Mouse (Mus musculus) forebrain, embryonic 11.5 days (tissue): ENCODE results near the gene Vtn. TPM values are rescaled to one million over a fixed set of nuclear protein-coding genes. Genes with fewer than 3 reads are reported as not detected.

ENCODE experiments used
- ATAC-seq: fragments of 200-750 bp; cut with Nextera tagmentation; replicated peaks from 2 replicates; pipeline ENCODE4 v1.8.0; 2017; ENCODE audit warnings: moderate TSS enrichment; ENCODE audit not compliant: low FRiP score
- DNase-seq: peaks from one replicate; pipeline ENCODE4 v3.0.0-alpha.2; 2017; ENCODE audit warnings: low spot score
- H3K27ac ChIP-seq: fragments of 300-500 bp; sonication (generic); 2 replicates; pipeline ENCODE4 v1.5.1; 2014; ENCODE audit warnings: low read depth, low read length
- H3K27me3 ChIP-seq: fragments of 300-500 bp; sonication (generic); 2 replicates; pipeline ENCODE4 v1.6.1; 2014; ENCODE audit warnings: mild to moderate bottlenecking, low read length, mixed read lengths; ENCODE audit not compliant: control insufficient read depth, insufficient read depth
- H3K36me3 ChIP-seq: fragments of 300-500 bp; sonication (generic); 2 replicates; pipeline ENCODE4 v1.6.1; 2014; ENCODE audit warnings: mild to moderate bottlenecking, low read length, moderate library complexity, mixed read lengths; ENCODE audit not compliant: control insufficient read depth, insufficient read depth
- H3K4me1 ChIP-seq: fragments of 300-500 bp; sonication (generic); replicated peaks from 2 replicates; pipeline ENCODE4 v1.6.1; 2014; ENCODE audit warnings: low read length, mixed read lengths; ENCODE audit not compliant: control insufficient read depth, insufficient read depth
- H3K4me2 ChIP-seq: fragments of 300-500 bp; sonication (generic); 2 replicates; pipeline ENCODE4 v1.6.1; 2014; ENCODE audit warnings: low read depth, mild to moderate bottlenecking, low read length, moderate library complexity, mixed read lengths; ENCODE audit not compliant: severe bottlenecking
- H3K4me3 ChIP-seq: fragments of 300-500 bp; sonication (generic); 2 replicates; pipeline ENCODE4 v1.5.1; 2014; ENCODE audit warnings: low read depth, low read length
- H3K9ac ChIP-seq: fragments of 300-500 bp; sonication (generic); 2 replicates; pipeline ENCODE4 v1.6.1; 2014; ENCODE audit warnings: low read length
- H3K9me3 ChIP-seq: fragments of 300-500 bp; sonication (generic); 2 replicates; pipeline ENCODE4 v1.6.1; 2016; ENCODE audit warnings: low read length, mixed read lengths; ENCODE audit not compliant: control insufficient read depth
- WGBS: fragments of 180-500 bp; shearing (Covaris S2); extraction: QIAGEN DNeasy Blood & Tissue Kit; methylation state at CpG from one replicate; pipeline ENCODE4 v1.1.7; 2014; 5-methylcytosine and 5-hydroxymethylcytosine counted together
- polyA plus RNA-seq: library from polyadenylated mRNA; unstranded; fragments of >200 nt; fragmentation: Nextera tagmentation; extraction: Ambion mirVana; gene quantifications from 2 replicates; pipeline ENCODE4 v1.2.1, GENCODE M21; 2014

Gene Vtn
- polyA plus RNA-seq, 1 experiment from 2014 or later, result 38.6 TPM

DNA sequence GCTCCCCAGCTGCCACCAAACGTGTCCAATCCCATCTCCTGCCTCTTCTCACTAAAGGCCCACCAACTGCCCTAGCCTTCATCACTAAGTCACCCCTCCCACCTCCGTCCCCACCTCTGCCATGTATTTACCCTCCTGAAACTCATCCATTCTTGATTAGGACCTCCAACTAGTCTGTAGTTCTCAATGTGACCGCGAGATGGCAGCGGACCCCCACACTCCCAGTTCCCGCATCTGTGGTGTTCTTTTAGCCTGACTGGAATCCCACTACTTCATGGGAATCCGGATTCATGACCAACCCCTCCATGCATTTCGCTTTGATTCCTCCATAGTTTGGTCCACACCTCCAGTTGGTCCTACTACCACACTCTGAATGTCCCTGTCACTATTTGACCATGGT, 10.7 kb upstream of the Vtn start:
- DNase-seq (peak; percentile 88), ATAC-seq (no peak)
- Histone ChIP-seq H3K27me3 (peaks cover 33% of the 10 kb centered on the region), H3K36me3 (no peaks in the 10 kb centered on the region), H3K4me2 (no peak overlapping the region), H3K9me3 (no peaks in the 10 kb centered on the region), H3K4me1 (peaks cover 10% of the 10 kb centered on the region), H3K4me3 (no peak overlapping the region), H3K9ac (no peak overlapping the region), H3K27ac (no peak overlapping the region)
- 3% methylated on average over 8 of the region's 8 CpGs for WGBS

DNA sequence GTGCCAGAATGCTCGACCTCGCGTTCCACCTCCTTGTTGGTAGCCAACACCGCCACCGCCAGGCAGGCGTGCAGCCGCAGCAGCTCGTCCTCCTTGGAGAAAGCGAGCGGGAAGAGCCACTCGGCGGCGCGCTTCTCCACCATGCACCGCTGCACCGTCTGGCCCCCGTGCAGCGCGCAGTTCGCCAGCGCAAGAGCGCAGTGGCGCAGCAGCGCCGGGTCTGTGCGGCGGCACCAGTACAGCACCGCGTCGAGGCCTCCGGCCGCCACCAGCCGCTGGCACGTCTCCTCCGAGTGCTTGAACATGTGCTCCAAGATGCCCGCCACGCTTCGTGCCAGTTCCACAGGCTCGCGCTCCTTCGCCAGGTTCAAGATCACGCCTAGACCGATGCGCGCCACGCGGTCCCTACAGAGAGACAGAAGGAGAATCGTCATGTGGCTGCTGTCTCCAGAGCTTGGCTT, 8.1 kb upstream of the Vtn start:
- Histone ChIP-seq H3K36me3 (no peaks in the 10 kb centered on the region), H3K4me2 (peak overlapping the region; percentile 52), H3K27ac (no peak overlapping the region), H3K4me3 (peak overlapping the region; percentile 21), H3K4me1 (peaks cover 10% of the 10 kb centered on the region), H3K9ac (peak overlapping the region; percentile 20), H3K27me3 (peaks cover 37% of the 10 kb centered on the region), H3K9me3 (no peaks in the 10 kb centered on the region)
- ATAC-seq, result peak; percentile 66; the same call in 1 of the 2 replicates
- WGBS, result 8% methylated on average over 48 of the region's 48 CpGs
- peak; percentile 81 for DNase-seq

DNA sequence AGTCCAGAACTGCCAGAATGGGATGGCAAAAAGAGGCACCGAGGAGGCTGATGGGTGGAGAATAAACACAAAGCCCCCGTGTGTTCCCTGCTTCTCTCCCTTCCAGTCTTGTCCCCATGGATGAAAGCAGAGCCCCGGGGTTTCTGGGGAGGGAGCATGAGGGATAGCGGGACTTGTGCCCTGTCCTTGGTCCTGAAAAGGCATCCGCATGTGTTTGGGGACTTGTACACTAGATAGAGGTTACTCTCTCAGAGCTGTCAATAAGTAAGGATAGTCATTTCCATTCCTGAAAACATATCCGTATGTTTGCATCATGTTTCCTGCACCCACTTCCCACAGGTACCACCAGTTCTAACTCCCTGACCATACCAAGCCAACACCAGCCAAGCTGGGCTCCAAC, 3.0 kb upstream of the Vtn start:
- Histone ChIP-seq H3K9me3 (no peaks in the 10 kb centered on the region), H3K9ac (no peak overlapping the region), H3K27ac (no peak overlapping the region), H3K4me1 (peaks cover 2% of the 10 kb centered on the region), H3K4me3 (no peak overlapping the region), H3K27me3 (peaks cover 12% of the 10 kb centered on the region), H3K36me3 (no peaks in the 10 kb centered on the region), H3K4me2 (no peak overlapping the region; the same call in 1 of the 2 replicates)
- WGBS, result 4% methylated on average over 6 of the region's 6 CpGs
- DNase-seq, result peak; percentile 69
- no peak for ATAC-seq

DNA sequence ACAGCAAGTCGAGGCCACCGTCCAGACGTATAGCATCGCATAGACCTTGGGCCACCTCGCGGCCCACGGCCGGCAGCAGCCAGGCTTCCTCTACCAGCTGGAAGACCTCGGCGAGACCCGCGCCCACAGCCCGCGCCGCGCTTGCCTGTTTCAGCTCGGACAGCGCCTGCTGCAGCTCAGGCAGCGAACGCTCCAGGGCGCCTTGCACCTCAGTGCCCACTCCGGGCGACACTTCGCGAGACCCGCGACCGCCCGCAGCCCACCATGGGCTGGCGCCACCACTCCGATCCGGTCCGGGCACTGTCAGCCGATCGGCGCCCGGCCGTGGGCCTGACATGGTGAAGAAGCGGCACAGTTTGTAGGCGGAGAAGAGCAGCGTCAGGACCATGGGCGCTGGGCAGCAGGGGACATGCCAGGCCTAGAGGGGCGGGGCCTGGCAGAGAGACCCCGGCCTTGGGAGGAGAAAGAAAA, 1.8 kb upstream of the Vtn start:
- under 1% methylated on average over 44 of the region's 44 CpGs for WGBS
- peaks cover 4% of the 10 kb centered on the region; the same call in 1 of the 2 replicates for H3K27me3 ChIP-seq
- peak; percentile 77 for ATAC-seq

GRCm38 (mm10) chr11:78497544-78498522, 1.1 kb upstream of the Vtn start, which contains the start of gene Sarm1:
Sarm1 (minus strand) TSS chr11:78497754.
- 3% methylated on average over 36 of the region's 36 CpGs for WGBS
- H3K4me1 ChIP-seq, result no peaks in the 10 kb centered on the region; the same call in 1 of the 2 replicates
- H3K27me3 ChIP-seq, result peaks cover 4% of the 10 kb centered on the region; the same call in 1 of the 2 replicates

More for the DNA sequence above, 1.8 kb upstream of the Vtn start:
- peak overlapping the region; percentile 75 for H3K9ac ChIP-seq
- peak overlapping the region; percentile 98 for H3K4me2 ChIP-seq
- H3K27ac ChIP-seq, result peak overlapping the region; percentile 70
- DNase-seq, result peak; percentile 77
- peak overlapping the region; percentile 54 for H3K4me3 ChIP-seq
- H3K4me1 ChIP-seq, result no peaks in the 10 kb centered on the region; the same call in 1 of the 2 replicates
- H3K36me3 ChIP-seq, result no peaks in the 10 kb centered on the region
- H3K9me3 ChIP-seq, result no peaks in the 10 kb centered on the region

DNA sequence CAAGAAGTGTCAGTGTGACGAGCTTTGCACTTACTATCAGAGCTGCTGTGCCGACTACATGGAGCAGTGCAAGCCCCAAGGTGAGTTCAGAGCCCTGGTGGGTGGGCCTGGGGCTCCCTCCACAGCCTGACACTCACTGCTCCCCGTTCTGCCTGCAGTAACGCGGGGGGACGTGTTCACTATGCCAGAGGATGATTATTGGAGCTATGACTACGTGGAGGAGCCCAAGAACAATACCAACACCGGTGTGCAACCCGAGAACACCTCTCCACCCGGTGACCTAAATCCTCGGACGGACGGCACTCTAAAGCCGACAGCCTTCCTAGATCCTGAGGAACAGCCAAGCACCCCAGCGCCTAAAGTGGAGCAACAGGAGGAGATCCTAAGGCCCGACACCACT, 652 bp downstream of the Vtn start:
- ATAC-seq (no peak), DNase-seq (no peak)
- peaks cover 4% of the 10 kb centered on the region; the same call in 1 of the 2 replicates for H3K27me3 ChIP-seq
- no peaks in the 10 kb centered on the region for H3K9me3 ChIP-seq
- no peak overlapping the region for H3K9ac ChIP-seq
- no peak overlapping the region for H3K4me2 ChIP-seq
- 47% methylated on average over 16 of the region's 16 CpGs for WGBS
- no peak overlapping the region for H3K27ac ChIP-seq
- H3K4me1 ChIP-seq, result no peaks in the 10 kb centered on the region; the same call in 1 of the 2 replicates
- no peak overlapping the region for H3K4me3 ChIP-seq
- H3K36me3 ChIP-seq, result no peaks in the 10 kb centered on the region

More at GRCm38 (mm10) chr11:78497544-78498522, 1.1 kb upstream of the Vtn start, which contains the start of gene Sarm1:
- DNase-seq (peak; percentile 98), ATAC-seq (peak; percentile 97)
- Histone ChIP-seq H3K4me3 (peak within 1 kb of the TSS; percentile 54), H3K9ac (peak within 1 kb of the TSS; percentile 75), H3K9me3 (no peaks in the 10 kb centered on the region), H3K36me3 (no peaks in the 10 kb centered on the region), H3K27ac (peak within 1 kb of the TSS; percentile 74), H3K4me2 (peak within 1 kb of the TSS; percentile 98)

DNA sequence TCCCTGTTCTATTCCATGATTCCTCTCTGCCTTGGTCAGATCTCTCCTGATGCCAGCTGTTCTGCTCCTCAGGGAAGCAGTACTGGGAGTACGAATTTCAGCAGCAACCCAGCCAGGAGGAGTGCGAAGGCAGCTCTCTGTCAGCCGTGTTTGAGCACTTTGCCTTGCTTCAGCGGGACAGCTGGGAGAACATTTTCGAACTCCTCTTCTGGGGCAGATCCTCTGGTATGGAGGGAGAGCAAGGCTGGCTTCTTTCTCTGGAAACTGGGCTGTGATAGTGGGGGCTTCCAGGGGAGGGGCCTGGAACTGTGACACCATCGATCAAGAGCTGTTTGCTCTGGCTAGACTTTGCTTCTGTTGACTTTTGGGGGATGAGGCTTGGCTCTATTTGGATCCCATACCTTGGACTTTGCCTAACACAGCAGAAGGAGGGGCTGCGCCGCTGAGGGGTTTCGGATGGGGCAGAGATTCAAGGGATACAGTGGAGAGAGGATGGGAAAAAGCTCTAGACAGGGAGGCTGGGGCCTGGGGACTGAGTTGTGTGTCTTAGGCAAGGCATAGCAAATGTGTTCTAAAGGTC, 1.8 kb downstream of the Vtn start:
- H3K27ac ChIP-seq, result no peak overlapping the region
- DNase-seq, result no peak
- peaks cover 2% of the 10 kb centered on the region; the same call in 1 of the 2 replicates for H3K36me3 ChIP-seq
- no peak overlapping the region for H3K9ac ChIP-seq
- H3K27me3 ChIP-seq, result peaks cover 1% of the 10 kb centered on the region; the same call in 1 of the 2 replicates
- H3K9me3 ChIP-seq, result no peaks in the 10 kb centered on the region
- WGBS, result 83% methylated on average over 9 of the region's 9 CpGs
- H3K4me2 ChIP-seq, result no peak overlapping the region
- H3K4me3 ChIP-seq, result no peak overlapping the region
- no peaks in the 10 kb centered on the region; the same call in 1 of the 2 replicates for H3K4me1 ChIP-seq
- ATAC-seq, result no peak

DNA sequence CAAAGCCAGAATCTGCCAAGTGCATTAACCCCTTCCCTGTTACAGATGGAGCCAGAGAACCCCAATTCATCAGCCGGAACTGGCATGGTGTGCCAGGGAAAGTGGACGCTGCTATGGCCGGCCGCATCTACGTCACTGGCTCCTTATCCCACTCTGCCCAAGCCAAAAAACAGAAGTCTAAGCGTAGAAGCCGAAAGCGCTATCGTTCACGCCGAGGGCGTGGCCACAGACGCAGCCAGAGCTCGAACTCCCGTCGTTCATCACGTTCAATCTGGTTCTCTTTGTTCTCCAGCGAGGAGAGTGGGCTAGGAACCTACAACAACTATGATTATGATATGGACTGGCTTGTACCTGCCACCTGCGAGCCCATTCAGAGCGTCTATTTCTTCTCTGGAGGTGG, 2.6 kb downstream of the Vtn start:
- Histone ChIP-seq H3K27me3 (no peaks in the 10 kb centered on the region), H3K4me3 (no peak overlapping the region), H3K27ac (no peak overlapping the region), H3K4me1 (no peaks in the 10 kb centered on the region; the same call in 1 of the 2 replicates), H3K4me2 (no peak overlapping the region), H3K9ac (no peak overlapping the region), H3K36me3 (peaks cover 2% of the 10 kb centered on the region; the same call in 1 of the 2 replicates), H3K9me3 (no peaks in the 10 kb centered on the region)
- 87% methylated on average over 20 of the region's 20 CpGs for WGBS
- no peak for DNase-seq
- ATAC-seq, result no peak
